8 mouse cellular contexts compared by ENCODE assay signal in the genomic region with DNA sequence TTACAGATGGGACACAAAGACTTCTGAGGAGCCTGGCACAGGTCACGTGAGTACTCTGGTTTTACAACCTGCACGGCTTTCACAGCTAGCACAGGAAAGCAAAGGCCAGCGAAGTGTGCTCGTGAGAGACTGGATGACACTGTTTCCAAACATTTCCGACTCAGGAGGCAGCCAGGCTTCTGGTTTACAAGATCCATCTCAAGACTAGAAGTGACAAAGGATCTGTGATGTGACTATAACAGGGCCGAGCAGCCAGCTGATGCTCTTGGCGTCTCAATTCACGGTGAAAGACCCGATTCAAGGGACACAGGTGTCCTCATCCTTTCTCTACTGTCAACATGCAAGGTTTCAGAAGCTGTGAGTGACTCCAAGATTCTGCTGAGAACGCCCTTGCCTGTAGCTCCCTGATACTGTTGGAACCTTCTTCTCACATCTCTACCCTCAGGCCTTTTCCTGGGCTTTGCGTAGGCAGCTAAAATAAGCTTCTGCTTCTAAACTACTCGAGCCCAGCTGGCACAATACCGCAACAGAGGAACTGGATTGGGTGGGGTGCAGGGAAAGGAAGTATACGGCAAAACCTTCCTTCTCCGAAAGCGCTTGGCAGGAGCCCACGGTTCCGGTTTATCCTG.
DNase-seq lines count a peak whose midpoint lies in the region; ATAC-seq lines count a peak whose summit lies in the region.
"Had no signal": no experiment of that assay in that cellular context is flagged by ENCODE, and none has a peak within 500 bp of the region (broad histone marks: within the 10 kb centered on the region; RNA-seq: fewer than 3 reads in every experiment).

No protein-coding gene starts in this region.

- DNase-seq in brain, adult 2 months (ENCODE audit: low read depth, low spot score): peak; percentile 94
- DNase-seq in cerebellum, postnatal 10 days: peak; percentile 47 to 48
- peak; percentile 69 for DNase-seq in layer of hippocampus, adult 9-11 months
- DNase-seq in lung, postnatal 4 days: peak; percentile 26 to 53
- DNase-seq in urinary bladder, adult 18-20 months (ENCODE audit: low spot score in 2 of 2): no peak
- no peak for DNase-seq in adrenal gland, adult 8-10 months
- DNase-seq: thymus, adult 18-20 months had no signal

- no peak; the same call in 1 of the 2 replicates for ATAC-seq in granulocyte monocyte progenitor cell, adult 5-6 weeks (replicated peaks; ENCODE audit: poor library complexity, severe bottlenecking)

Comparison
In these comparisons a context has a peak if more than half of its experiments do, and no peak if none do; other contexts are left out.
1. DNase-seq: peak in brain, adult 2 months (single experiment), cerebellum, postnatal 10 days (2 of 2), layer of hippocampus, adult 9-11 months (single experiment) and lung, postnatal 4 days (2 of 2); none in urinary bladder, adult 18-20 months (0 of 2) and adrenal gland, adult 8-10 months (single experiment).